In the genomic region with DNA sequence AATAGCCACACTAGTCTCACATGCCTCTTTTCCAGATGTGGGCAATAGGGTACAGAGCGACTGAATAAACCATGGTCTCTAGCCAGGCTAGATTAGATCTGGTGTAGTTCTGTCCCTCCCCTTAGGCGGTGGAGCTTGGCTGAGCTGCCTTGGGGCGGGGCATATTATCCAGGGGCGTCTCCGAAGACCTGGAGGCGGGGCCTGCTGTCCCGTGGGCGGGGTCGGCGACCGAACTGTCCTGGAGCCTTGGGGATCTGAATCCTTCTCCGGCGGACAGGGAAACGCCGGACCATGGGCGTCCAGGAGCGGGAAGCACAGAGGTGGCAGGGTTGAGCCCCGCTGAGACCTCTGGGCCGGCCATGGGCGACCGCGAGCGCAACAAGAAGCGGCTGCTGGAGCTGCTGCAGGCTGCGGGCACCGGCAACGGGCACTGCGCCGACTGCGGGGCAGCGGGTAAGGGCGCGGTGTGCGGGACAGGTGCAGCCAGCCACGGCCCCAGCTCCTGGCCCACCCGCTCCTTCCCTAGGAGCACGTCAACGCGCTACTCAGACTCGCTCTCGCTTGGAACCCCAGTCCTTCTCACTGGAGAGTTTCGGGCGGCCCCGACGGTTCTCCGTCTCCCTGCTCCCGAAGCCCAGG, we compare ENCODE assay signal across 8 mouse cellular contexts. TPM values are rescaled to one million over a fixed set of nuclear protein-coding genes. Genes with fewer than 3 reads are reported as not detected.
A peak's percentile ranks its signal among the peaks of the same experiment; 100 is the strongest.
DNase-seq lines count a peak whose midpoint lies in the region; ATAC-seq and TF ChIP-seq lines count a peak whose summit lies in the region.

A gene (plus strand): TSS at position 249 of the 639 bp plus-strand sequence.

- H3K36me3 ChIP-seq in ES-Bruce4 (ENCODE audit: control insufficient read depth, insufficient read depth, low read length, poor library complexity, severe bottlenecking): no peaks in the 10 kb centered on the region
- no peaks in the 10 kb centered on the region for H3K36me3 ChIP-seq in forebrain, embryonic 15.5 days
- H3K36me3 ChIP-seq in neural tube, embryonic 14.5 days (ENCODE audit: control insufficient read depth, insufficient read depth, low read length): no peaks in the 10 kb centered on the region
- H3K36me3 ChIP-seq in testis, adult 2 months (ENCODE audit: control insufficient read depth, insufficient read depth, low read length): no peaks in the 10 kb centered on the region

- TF ChIP-seq CTCF in ES-Bruce4 (IDR thresholded peaks at IDR 0.05; ENCODE audit: low read depth, low read length): no peak
- no peak for TF ChIP-seq CTCF in cerebellum, adult 2 months (IDR thresholded peaks at IDR 0.05; ENCODE audit: borderline replicate concordance, insufficient read depth, low read depth, low read length)
- no peak for TF ChIP-seq CTCF in testis, adult 2 months (IDR thresholded peaks at IDR 0.05; ENCODE audit: control insufficient read depth, insufficient read depth, insufficient replicate concordance, low read depth, low read length)

- H3K27ac ChIP-seq in ES-Bruce4 (ENCODE audit: insufficient read depth, low read length): no peak within 1 kb of the TSS
- H3K27ac ChIP-seq in cerebellum, adult 2 months (ENCODE audit: insufficient read depth, low read length): no peak within 1 kb of the TSS; the same call in 1 of the 2 replicates
- H3K27ac ChIP-seq in forebrain, embryonic 15.5 days (replicated peaks): no peak within 1 kb of the TSS
- no peak within 1 kb of the TSS for H3K27ac ChIP-seq in neural tube, embryonic 14.5 days (ENCODE audit: low read depth, low read length)
- H3K27ac ChIP-seq in testis, adult 2 months (ENCODE audit: control insufficient read depth, insufficient read depth, low read depth, low read length): no peak within 1 kb of the TSS

- no peak for TF ChIP-seq EP300 in ES-Bruce4 (IDR thresholded peaks at IDR 0.05; ENCODE audit: insufficient read depth, low read depth, low read length)

- H3K9ac ChIP-seq in ES-Bruce4 (ENCODE audit: low read depth, poor library complexity, severe bottlenecking): peak within 1 kb of the TSS; percentile 76
- peak within 1 kb of the TSS; percentile 38 for H3K9ac ChIP-seq in forebrain, embryonic 15.5 days (replicated peaks)
- H3K9ac ChIP-seq in neural tube, embryonic 14.5 days (replicated peaks; ENCODE audit: low read depth, low read length): peak within 1 kb of the TSS; percentile 39

- WGBS in cerebellum, adult 2 months: 2% methylated on average over 47 of the region's 47 CpGs
- WGBS in forebrain, embryonic 15.5 days: under 1% methylated on average over 46 of the region's 47 CpGs
- WGBS in neural tube, embryonic 14.5 days: under 1% methylated on average over 46 of the region's 47 CpGs

- no peaks in the 10 kb centered on the region for H3K9me3 ChIP-seq in ES-Bruce4 (replicated peaks; ENCODE audit: control insufficient read depth, insufficient read depth, low read length, poor library complexity, severe bottlenecking)
- no peaks in the 10 kb centered on the region for H3K9me3 ChIP-seq in forebrain, embryonic 15.5 days
- H3K9me3 ChIP-seq in neural tube, embryonic 14.5 days (ENCODE audit: control insufficient read depth, low read length): no peaks in the 10 kb centered on the region

- peak; percentile 57; the same call in 1 of the 2 replicates for ATAC-seq in forebrain, embryonic 15.5 days (replicated peaks)
- ATAC-seq in neural tube, embryonic 14.5 days (ENCODE audit: low read depth): no peak

- peaks cover 5% of the 10 kb centered on the region; the same call in 1 of the 2 replicates for H3K27me3 ChIP-seq in ES-Bruce4 (ENCODE audit: control insufficient read depth, insufficient read depth, low read length, poor library complexity, severe bottlenecking)
- H3K27me3 ChIP-seq in cerebellum, adult 2 months (ENCODE audit: control insufficient read depth, insufficient read depth, low read length): peaks cover 7% of the 10 kb centered on the region; the same call in 1 of the 2 replicates
- peaks cover 36% of the 10 kb centered on the region for H3K27me3 ChIP-seq in forebrain, embryonic 15.5 days
- peaks cover 18% of the 10 kb centered on the region for H3K27me3 ChIP-seq in neural tube, embryonic 14.5 days (ENCODE audit: control insufficient read depth, insufficient read depth, low read length)
- no peaks in the 10 kb centered on the region for H3K27me3 ChIP-seq in testis, adult 2 months (ENCODE audit: control insufficient read depth, insufficient read depth, low read length)

- no peak for TF ChIP-seq POLR2A in ES-Bruce4 (IDR thresholded peaks at IDR 0.05; ENCODE audit: insufficient read depth, low read length)
- no peak for TF ChIP-seq POLR2A in cerebellum, adult 2 months (IDR thresholded peaks at IDR 0.05; ENCODE audit: borderline replicate concordance, insufficient read depth, low read length)
- TF ChIP-seq POLR2A in testis, adult 2 months (IDR thresholded peaks at IDR 0.05; ENCODE audit: control insufficient read depth, low read depth, low read length): peak; percentile 32; the same call in 1 of the 2 replicates

- H3K4me3 ChIP-seq in ES-Bruce4 (ENCODE audit: low read depth, low read length): peak within 1 kb of the TSS; percentile 81
- peak within 1 kb of the TSS; percentile 23 for H3K4me3 ChIP-seq in cerebellum, adult 2 months (replicated peaks; ENCODE audit: insufficient read depth, low read depth, low read length)
- peak within 1 kb of the TSS; percentile 45 for H3K4me3 ChIP-seq in forebrain, embryonic 15.5 days
- H3K4me3 ChIP-seq in neural tube, embryonic 14.5 days (ENCODE audit: low read depth, low read length): peak within 1 kb of the TSS; percentile 40
- peak within 1 kb of the TSS; percentile 66 for H3K4me3 ChIP-seq in testis, adult 2 months (ENCODE audit: control insufficient read depth, low read depth, low read length)

- intact Hi-C loops in heart, postnatal 25 days (cut with DNase I): loop anchor here (2.0 kb wide), 1 partner anchor 31 kb away; no protein-coding TSS in a partner anchor

- H3K4me2 ChIP-seq in forebrain, embryonic 15.5 days (replicated peaks): peak within 1 kb of the TSS; percentile 64
- peak within 1 kb of the TSS; percentile 58 for H3K4me2 ChIP-seq in neural tube, embryonic 14.5 days (ENCODE audit: low read depth, low read length)

- H3K4me1 ChIP-seq in ES-Bruce4 (ENCODE audit: control insufficient read depth, insufficient read depth, low read length): no peaks in the 10 kb centered on the region
- H3K4me1 ChIP-seq in cerebellum, adult 2 months (ENCODE audit: control insufficient read depth, insufficient read depth, low read length): peaks cover 3% of the 10 kb centered on the region; the same call in 1 of the 2 replicates
- H3K4me1 ChIP-seq in forebrain, embryonic 15.5 days: peaks cover 9% of the 10 kb centered on the region
- no peaks in the 10 kb centered on the region for H3K4me1 ChIP-seq in neural tube, embryonic 14.5 days (ENCODE audit: control insufficient read depth, insufficient read depth, low read length)
- peaks cover 9% of the 10 kb centered on the region for H3K4me1 ChIP-seq in testis, adult 2 months (ENCODE audit: control insufficient read depth, insufficient read depth, low read length)

- DNase-seq in cerebellum, adult 2 months: peak; percentile 41 to 51
- DNase-seq in heart, postnatal 25 days (ENCODE audit: low spot score): peak; percentile 91
- DNase-seq in layer of hippocampus, adult 18-20 months (ENCODE audit: low spot score in 2 of 2): peak; percentile 36 to 62
- DNase-seq in lung, adult 18-20 months: peak; percentile 94 to 95

RNA-seq across cellular contexts. Expression of the gene that starts here (rescaled TPM):
- 3.4 and 3.5 TPM in 2 replicates for polyA plus RNA-seq in ES-Bruce4 (2011; ENCODE audit: insufficient read depth, insufficient read length, low read depth, missing spikeins)
- 3.7 and 4.1 TPM in 2 replicates for polyA plus RNA-seq in cerebellum, adult 2 months (2012; rRNA removed)
- 2.7 and 3.3 TPM in 2 replicates for polyA plus RNA-seq in forebrain, embryonic 15.5 days (2015; fragmentation: Nextera tagmentation; extraction: Ambion mirVana)
- total RNA-seq in heart, postnatal 25 days (2021): 10 to 100 TPM; 10.3 to 15.1 TPM
- total RNA-seq in layer of hippocampus, adult 18-20 months (2021): 1 to 10 TPM; 6.5 to 8.4 TPM
- polyA plus RNA-seq in neural tube, embryonic 14.5 days (2014; fragmentation: Nextera tagmentation; extraction: Ambion mirVana): 2.5 and 3.3 TPM in 2 replicates
- 0.86 and 0.96 TPM in 2 replicates for polyA plus RNA-seq in testis, adult 2 months (2012; rRNA removed)

Comparison
In these comparisons a context has a peak if more than half of its experiments do, and no peak if none do; other contexts are left out.
1. H3K4me3 ChIP-seq: peak in every context shown above with its lines; median percentile 81 in ES-Bruce4; 66 in testis, adult 2 months; 45 in forebrain, embryonic 15.5 days; 40 in neural tube, embryonic 14.5 days; 23 in cerebellum, adult 2 months.